Mouse (Mus musculus): Measurements from ENCODE around the gene Xirp2.

DNA sequence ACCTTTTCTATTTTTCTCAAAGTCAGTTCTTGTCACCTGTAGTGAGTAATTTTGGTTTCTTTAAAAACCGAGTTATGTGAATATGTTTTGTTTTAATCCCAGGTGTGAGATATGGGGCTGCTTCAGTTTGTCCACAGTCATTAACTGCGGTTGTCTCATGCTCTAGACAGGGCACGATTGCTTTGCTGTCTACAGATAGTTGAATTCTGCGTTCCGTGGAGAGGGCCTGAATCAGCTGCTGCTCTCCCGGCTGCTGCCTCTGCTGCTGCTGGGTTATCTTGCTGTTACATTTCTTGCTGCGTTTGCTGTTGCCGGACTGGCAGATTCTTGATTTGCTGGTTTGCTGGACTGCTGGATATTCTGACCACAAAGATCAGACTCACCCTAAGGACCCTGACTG is 7.5 kb upstream of the Xirp2 start:
- TF ChIP-seq POLR2A (IDR thresholded peaks at IDR 0.05; ENCODE audit: control insufficient read depth, low read depth, low read length) (no peak), CTCF (IDR thresholded peaks at IDR 0.05; ENCODE audit: control insufficient read depth, insufficient read depth, insufficient replicate concordance, low read depth, low read length) (no peak)

Measured in testis, adult 2 months (tissue).